Mouse (Mus musculus) testis, adult 2 months (tissue): Measurements from ENCODE around the gene Prss47. TPM values are rescaled to one million over a fixed set of nuclear protein-coding genes. Genes with fewer than 3 reads are reported as not detected.

ENCODE experiments used
- H3K27ac ChIP-seq: fragments of 200-500 bp; 2 replicates; pipeline ENCODE4 v1.5.1; 2012; ENCODE audit warnings: low read depth, low read length; ENCODE audit not compliant: control insufficient read depth, insufficient read depth
- H3K27me3 ChIP-seq: fragments of 200-500 bp; 2 replicates; pipeline ENCODE4 v1.6.1; 2012; ENCODE audit warnings: mild to moderate bottlenecking, low read length, moderate library complexity; ENCODE audit not compliant: control insufficient read depth, insufficient read depth
- H3K36me3 ChIP-seq: fragments of 200-500 bp; 2 replicates; pipeline ENCODE4 v1.6.1; 2012; ENCODE audit warnings: mild to moderate bottlenecking, low read length; ENCODE audit not compliant: control insufficient read depth, insufficient read depth
- H3K4me1 ChIP-seq: fragments of 200-500 bp; 2 replicates; pipeline ENCODE4 v1.6.1; 2012; ENCODE audit warnings: low read length; ENCODE audit not compliant: control insufficient read depth, insufficient read depth
- H3K4me3 ChIP-seq: fragments of 200-500 bp; 2 replicates; pipeline ENCODE4 v1.5.1; 2012; ENCODE audit warnings: low read depth, mild to moderate bottlenecking, low read length, moderate library complexity, mixed read lengths; ENCODE audit not compliant: control insufficient read depth
- CTCF ChIP-seq: fragments of 200-500 bp; IDR thresholded peaks from 2 replicates; pipeline ENCODE4 v1.5.1; 2012; ENCODE audit warnings: low read depth, mild to moderate bottlenecking, inconsistent platforms, low read length, moderate library complexity; ENCODE audit not compliant: control insufficient read depth, insufficient read depth, insufficient replicate concordance
- POLR2A ChIP-seq: fragments of 200-500 bp; IDR thresholded peaks from 2 replicates; pipeline ENCODE4 v1.6.1; 2012; ENCODE audit warnings: low read depth, mild to moderate bottlenecking, inconsistent platforms, low read length, moderate library complexity; ENCODE audit not compliant: control insufficient read depth
- polyA plus RNA-seq: library from polyadenylated mRNA; depleted of rRNA; stranded (reverse); fragments of >200 nt; gene quantifications from 2 replicates; pipeline ENCODE4 v1.2.3, GENCODE M21; 2012; rRNA removed

Gene Prss47
- polyA plus RNA-seq, 1 experiment = 39.7 TPM

GRCm38 (mm10) chr13:65011052-65011738 is 41.4 kb downstream of the Prss47 start:
- Histone ChIP-seq H3K27ac (no peak overlapping the region), H3K27me3 (no peaks in the 10 kb centered on the region), H3K36me3 (no peaks in the 10 kb centered on the region), H3K4me1 (no peaks in the 10 kb centered on the region), H3K4me3 (no peak overlapping the region)
- TF ChIP-seq CTCF (no peak), POLR2A (no peak)

GRCm38 (mm10) chr13:65007971-65008370 is 44.6 kb downstream of the Prss47 start:
- no peaks in the 10 kb centered on the region for H3K36me3 ChIP-seq
- no peaks in the 10 kb centered on the region for H3K4me1 ChIP-seq
- no peaks in the 10 kb centered on the region for H3K27me3 ChIP-seq
- H3K27ac ChIP-seq = no peak overlapping the region
- H3K4me3 ChIP-seq = no peak overlapping the region
- no peak for TF ChIP-seq CTCF
- TF ChIP-seq POLR2A = no peak

- H3K4me3 ChIP-seq = no peak overlapping the region
- no peaks in the 10 kb centered on the region for H3K27me3 ChIP-seq
- no peaks in the 10 kb centered on the region for H3K36me3 ChIP-seq
- no peaks in the 10 kb centered on the region for H3K4me1 ChIP-seq
- TF ChIP-seq POLR2A (no peak), CTCF (no peak)
- H3K27ac ChIP-seq = no peak overlapping the region
These were observed 45.8 kb downstream of the Prss47 start for GRCm38 (mm10) chr13:65006760-65007159.

GRCm38 (mm10) chr13:65005414-65005813 is 47.1 kb downstream of the Prss47 start:
- no peaks in the 10 kb centered on the region for H3K36me3 ChIP-seq

More at GRCm38 (mm10) chr13:65005414-65005813, 47.1 kb downstream of the Prss47 start:
- Histone ChIP-seq H3K27me3 (no peaks in the 10 kb centered on the region), H3K4me1 (no peaks in the 10 kb centered on the region), H3K4me3 (no peak overlapping the region), H3K27ac (no peak overlapping the region)
- TF ChIP-seq CTCF = no peak
- no peak for TF ChIP-seq POLR2A

Other genes starting within 250 kb of the Prss47 start
- 0.14 and 0.15 TPM in 2 replicates for gene Cntnap3, start 148.8 kb downstream of the Prss47 start, polyA plus RNA-seq
- 64.5 and 89.0 TPM in 2 replicates for gene Spata31, start 135.4 kb downstream of the Prss47 start, polyA plus RNA-seq
- 35.8 and 48.9 TPM in 2 replicates for gene Spata31d1c, start 19.7 kb downstream of the Prss47 start, polyA plus RNA-seq
- 2.9 and 3.7 TPM in 2 replicates for gene Mfsd14b, start 60.2 kb upstream of the Prss47 start, polyA plus RNA-seq
- gene Olfr465-ps1, start 85.3 kb upstream of the Prss47 start, polyA plus RNA-seq = not detected in 2 replicates
- gene Olfr466, start 97.5 kb upstream of the Prss47 start, polyA plus RNA-seq = not detected in 2 replicates
- gene Nlrp4f, start 153.2 kb upstream of the Prss47 start, polyA plus RNA-seq = 0.58 and 0.63 TPM in 2 replicates
- 1.8 and 1.9 TPM in 2 replicates for gene Gm10775, start 206.8 kb upstream of the Prss47 start, polyA plus RNA-seq
- 4.2 and 5.4 TPM in 2 replicates for gene Zfp369, start 226.1 kb upstream of the Prss47 start, polyA plus RNA-seq